Mouse (Mus musculus) hindbrain, embryonic 10.5 days (tissue): ENCODE results near the gene Keap1. TPM values are rescaled to one million over a fixed set of nuclear protein-coding genes. Genes with fewer than 3 reads are reported as not detected.

Source experiments
- DNase-seq: peaks from one replicate; pipeline ENCODE4 v3.0.0-alpha.2; 2017; ENCODE audit warnings: low spot score
- H3K27ac ChIP-seq: fragments of 300-500 bp; sonication (generic); 2 replicates; pipeline ENCODE4 v1.5.1; 2016; ENCODE audit warnings: mild to moderate bottlenecking, moderate library complexity
- H3K27me3 ChIP-seq: fragments of 300-500 bp; sonication (generic); 2 replicates; pipeline ENCODE4 v1.6.1; 2016; ENCODE audit warnings: mild to moderate bottlenecking; ENCODE audit not compliant: poor library complexity, insufficient read depth, severe bottlenecking
- H3K36me3 ChIP-seq: fragments of 300-500 bp; sonication (generic); 2 replicates; pipeline ENCODE4 v1.6.1; 2016; ENCODE audit warnings: mild to moderate bottlenecking, moderate library complexity
- H3K4me1 ChIP-seq: fragments of 300-500 bp; sonication (generic); replicated peaks from 2 replicates; pipeline ENCODE4 v1.6.1; 2016; ENCODE audit warnings: mild to moderate bottlenecking
- H3K4me3 ChIP-seq: fragments of 300-500 bp; sonication (generic); 2 replicates; pipeline ENCODE4 v1.5.1; 2016; ENCODE audit warnings: mild to moderate bottlenecking, moderate library complexity
- H3K9me3 ChIP-seq: fragments of 300-500 bp; sonication (generic); 2 replicates; pipeline ENCODE4 v1.6.1; 2016; ENCODE audit warnings: mild to moderate bottlenecking, moderate library complexity
- WGBS: fragments of 180-500 bp; shearing (Covaris S2); methylation state at CpG from one replicate; pipeline ENCODE4 v1.1.7; 2016; 5-methylcytosine and 5-hydroxymethylcytosine counted together
- polyA plus RNA-seq: library from polyadenylated mRNA; unstranded; fragments of >200 nt; fragmentation: Nextera tagmentation; extraction: Ambion mirVana; gene quantifications from 2 replicates; pipeline ENCODE4 v1.2.1, GENCODE M21; 2016

The Keap1 gene
- polyA plus RNA-seq, 1 experiment from 2014 or later, result 50.0 TPM

GRCm38 (mm10) chr9:21180841-21181240 is 58.3 kb downstream of the Keap1 start:
- Histone ChIP-seq H3K27ac (no peak overlapping the region), H3K9me3 (no peaks in the 10 kb centered on the region), H3K36me3 (no peaks in the 10 kb centered on the region), H3K4me1 (peaks cover 20% of the 10 kb centered on the region), H3K27me3 (peaks cover 63% of the 10 kb centered on the region), H3K4me3 (no peak overlapping the region)
- no peak for DNase-seq
- WGBS, result 56% methylated on average over 1 of the region's 1 CpGs

GRCm38 (mm10) chr9:21180402-21180801 is 58.8 kb downstream of the Keap1 start:
- Histone ChIP-seq H3K27me3 (peaks cover 59% of the 10 kb centered on the region), H3K9me3 (no peaks in the 10 kb centered on the region), H3K27ac (no peak overlapping the region), H3K4me3 (no peak overlapping the region), H3K4me1 (peaks cover 20% of the 10 kb centered on the region), H3K36me3 (no peaks in the 10 kb centered on the region)
- DNase-seq, result no peak
- WGBS, result 65% methylated on average over 4 of the region's 4 CpGs

Other genes starting within 250 kb of the Keap1 start
- 136 and 150 TPM in 2 replicates for gene Mrpl4, start 236.6 kb downstream of the Keap1 start, polyA plus RNA-seq
- gene Icam1, start 223.4 kb downstream of the Keap1 start, polyA plus RNA-seq, result 5.1 and 5.8 TPM in 2 replicates
- 5.9 and 6.0 TPM in 2 replicates for gene Icam4, start 210.0 kb downstream of the Keap1 start, polyA plus RNA-seq
- 0.07 TPM in 1 of 2 replicates, not detected in the other for gene Icam5, start 207.3 kb downstream of the Keap1 start, polyA plus RNA-seq
- gene Zglp1, start 172.3 kb downstream of the Keap1 start, polyA plus RNA-seq, result 1.0 TPM in 2 replicates
- gene Gm49373, start 166.3 kb downstream of the Keap1 start, polyA plus RNA-seq, result 1.0 and 1.4 TPM in 2 replicates
- 64.4 and 66.3 TPM in 2 replicates for gene Fdx1l, start 165.7 kb downstream of the Keap1 start, polyA plus RNA-seq
- gene Gm38431, start 147.4 kb downstream of the Keap1 start, polyA plus RNA-seq, result 2.9 and 3.7 TPM in 2 replicates
- gene Raver1, start 147.4 kb downstream of the Keap1 start, polyA plus RNA-seq, result 94.3 and 103 TPM in 2 replicates
- gene Tyk2, start 108.1 kb downstream of the Keap1 start, polyA plus RNA-seq, result 15.3 and 15.5 TPM in 2 replicates
- 333 and 374 TPM in 2 replicates for gene Cdc37, start 89.4 kb downstream of the Keap1 start, polyA plus RNA-seq
- gene Pde4a, start 73.6 kb downstream of the Keap1 start, polyA plus RNA-seq, result 3.7 and 6.5 TPM in 2 replicates
- 0.20 and 0.35 TPM in 2 replicates for gene S1pr5, start 9.1 kb upstream of the Keap1 start, polyA plus RNA-seq
- 52.3 and 59.4 TPM in 2 replicates for gene Atg4d, start 25.9 kb upstream of the Keap1 start, polyA plus RNA-seq
- 17.6 and 19.4 TPM in 2 replicates for gene Kri1, start 48.6 kb upstream of the Keap1 start, polyA plus RNA-seq
- 58.4 and 73.5 TPM in 2 replicates for gene Cdkn2d, start 52.0 kb upstream of the Keap1 start, polyA plus RNA-seq
- 4.8 and 14.6 TPM in 2 replicates for gene Ap1m2, start 73.0 kb upstream of the Keap1 start, polyA plus RNA-seq
- 68.7 and 75.7 TPM in 2 replicates for gene Slc44a2, start 81.3 kb upstream of the Keap1 start, polyA plus RNA-seq
- 270 and 300 TPM in 2 replicates for gene Ilf3, start 128.5 kb upstream of the Keap1 start, polyA plus RNA-seq
- 63.3 and 68.7 TPM in 2 replicates for gene Qtrt1, start 172.5 kb upstream of the Keap1 start, polyA plus RNA-seq
- gene Dnm2, start 185.5 kb upstream of the Keap1 start, polyA plus RNA-seq, result 75.1 and 80.4 TPM in 2 replicates